ENCODE assay signal across 17 mouse cellular contexts in genomic region chr1:119290165-119290916, GRCm38 (mm10).
DNase-seq lines count a peak whose midpoint lies in the region; ATAC-seq and TF ChIP-seq lines count a peak whose summit lies in the region.
"Had no signal": no experiment of that assay in that cellular context is flagged by ENCODE, and none has a peak within 500 bp of the region (broad histone marks: within the 10 kb centered on the region; RNA-seq: fewer than 3 reads in every experiment).

No protein-coding gene starts in this region.

- H3K36me3 ChIP-seq in embryonic facial prominence, embryonic 11.5 days (replicated peaks; ENCODE audit: control insufficient read depth, insufficient read depth, low read depth, low read length): no peaks in the 10 kb centered on the region
- no peaks in the 10 kb centered on the region for H3K36me3 ChIP-seq in embryonic facial prominence, embryonic 10.5 days (replicated peaks)
- H3K36me3 ChIP-seq in liver, adult 2 months (ENCODE audit: control insufficient read depth, insufficient read depth, low read length): no peaks in the 10 kb centered on the region
- H3K36me3 ChIP-seq in lung, embryonic 15.5 days: no peaks in the 10 kb centered on the region
- no peaks in the 10 kb centered on the region for H3K36me3 ChIP-seq in stomach, embryonic 15.5 days
- H3K36me3 ChIP-seq in heart, embryonic 11.5 days (ENCODE audit: control insufficient read depth, insufficient read depth, low read length): no peaks in the 10 kb centered on the region
- H3K36me3 ChIP-seq: embryonic facial prominence, embryonic 13.5 days; hindbrain, embryonic 15.5 days; midbrain, embryonic 15.5 days; neural tube, embryonic 12.5 days had no signal

- 79% methylated on average over 8 of the region's 9 CpGs for WGBS in embryonic facial prominence, embryonic 11.5 days
- 83% methylated on average over 8 of the region's 9 CpGs for WGBS in embryonic facial prominence, embryonic 10.5 days
- WGBS in liver, adult 2 months: 32% methylated on average over 8 of the region's 9 CpGs
- WGBS in lung, embryonic 15.5 days: 44% methylated on average over 8 of the region's 9 CpGs
- WGBS in stomach, embryonic 15.5 days: 64% methylated on average over 8 of the region's 9 CpGs
- WGBS in heart, embryonic 11.5 days (ENCODE audit: insufficient replicate concordance): 76% methylated on average over 8 of the region's 9 CpGs

- no peak overlapping the region for H3K4me3 ChIP-seq in embryonic facial prominence, embryonic 11.5 days (ENCODE audit: low read depth, low read length)
- no peak overlapping the region for H3K4me3 ChIP-seq in embryonic facial prominence, embryonic 10.5 days
- no peak overlapping the region for H3K4me3 ChIP-seq in liver, adult 2 months (ENCODE audit: insufficient read depth, low read depth, low read length)
- H3K4me3 ChIP-seq in lung, embryonic 15.5 days: peak overlapping the region; percentile 8; the same call in 1 of the 2 replicates
- H3K4me3 ChIP-seq in stomach, embryonic 15.5 days (replicated peaks): no peak overlapping the region
- H3K4me3 ChIP-seq in heart, embryonic 11.5 days (ENCODE audit: low read depth, low read length): no peak overlapping the region
- H3K4me3 ChIP-seq: embryonic facial prominence, embryonic 13.5 days; hindbrain, embryonic 15.5 days; midbrain, embryonic 15.5 days; neural tube, embryonic 12.5 days had no signal

- no peak overlapping the region for H3K9ac ChIP-seq in embryonic facial prominence, embryonic 11.5 days (replicated peaks; ENCODE audit: low read length)
- no peak overlapping the region for H3K9ac ChIP-seq in liver, adult 2 months (ENCODE audit: low read depth, low read length)
- no peak overlapping the region for H3K9ac ChIP-seq in lung, embryonic 15.5 days
- H3K9ac ChIP-seq in stomach, embryonic 15.5 days: no peak overlapping the region
- no peak overlapping the region for H3K9ac ChIP-seq in heart, embryonic 11.5 days (ENCODE audit: low read depth, low read length)
- H3K9ac ChIP-seq: embryonic facial prominence, embryonic 13.5 days; hindbrain, embryonic 15.5 days; midbrain, embryonic 15.5 days; neural tube, embryonic 12.5 days had no signal

- 0 out of 2 replicates have a peak, but pooled peaks have one; percentile 19 for TF ChIP-seq CTCF in liver, adult 2 months (IDR thresholded peaks at IDR 0.05; ENCODE audit: low read depth, low read length)

- no peak overlapping the region for H3K4me2 ChIP-seq in embryonic facial prominence, embryonic 11.5 days (ENCODE audit: low read depth, low read length)
- H3K4me2 ChIP-seq in lung, embryonic 15.5 days: peak overlapping the region; percentile 37
- H3K4me2 ChIP-seq in stomach, embryonic 15.5 days: peak overlapping the region; percentile 28; the same call in 1 of the 2 replicates
- no peak overlapping the region for H3K4me2 ChIP-seq in heart, embryonic 11.5 days
- H3K4me2 ChIP-seq: embryonic facial prominence, embryonic 13.5 days; hindbrain, embryonic 15.5 days; midbrain, embryonic 15.5 days; neural tube, embryonic 12.5 days had no signal

- no peaks in the 10 kb centered on the region for H3K79me2 ChIP-seq in liver, adult 2 months (ENCODE audit: control insufficient read depth, insufficient read depth, low read length)

- no peak for TF ChIP-seq POLR2A in liver, adult 2 months (IDR thresholded peaks at IDR 0.05; ENCODE audit: extremely low read depth, insufficient read depth, low read length)

- 0 out of 2 replicates have a peak, but pooled peaks have one; percentile 23 for ATAC-seq in embryonic facial prominence, embryonic 11.5 days (replicated peaks; ENCODE audit: insufficient number of reproducible peaks, low FRiP score, low TSS enrichment, low read depth)
- peak; percentile 62 for ATAC-seq in lung, embryonic 15.5 days (ENCODE audit: borderline replicate concordance, extremely low read depth, low FRiP score, low TSS enrichment)
- ATAC-seq in stomach, embryonic 15.5 days (ENCODE audit: insufficient read depth, low FRiP score, low read depth): peak; percentile 67
- no peak for ATAC-seq in heart, embryonic 11.5 days (replicated peaks; ENCODE audit: insufficient number of reproducible peaks, low FRiP score, low TSS enrichment)
- ATAC-seq: midbrain, embryonic 15.5 days had no signal

- no peaks in the 10 kb centered on the region for H3K9me3 ChIP-seq in embryonic facial prominence, embryonic 11.5 days (replicated peaks; ENCODE audit: control insufficient read depth, low read length)
- H3K9me3 ChIP-seq in embryonic facial prominence, embryonic 10.5 days: no peaks in the 10 kb centered on the region
- H3K9me3 ChIP-seq in lung, embryonic 15.5 days: no peaks in the 10 kb centered on the region
- H3K9me3 ChIP-seq in stomach, embryonic 15.5 days: no peaks in the 10 kb centered on the region
- H3K9me3 ChIP-seq in heart, embryonic 11.5 days (replicated peaks; ENCODE audit: control insufficient read depth, low read length): no peaks in the 10 kb centered on the region
- H3K9me3 ChIP-seq: embryonic facial prominence, embryonic 13.5 days; hindbrain, embryonic 15.5 days; midbrain, embryonic 15.5 days; neural tube, embryonic 12.5 days had no signal

- H3K4me1 ChIP-seq in embryonic facial prominence, embryonic 11.5 days (ENCODE audit: control insufficient read depth, insufficient read depth, low read length): no peaks in the 10 kb centered on the region
- H3K4me1 ChIP-seq in embryonic facial prominence, embryonic 10.5 days: no peaks in the 10 kb centered on the region; the same call in 1 of the 2 replicates
- H3K4me1 ChIP-seq in liver, adult 2 months (ENCODE audit: control insufficient read depth, insufficient read depth, low read length): peaks cover 31% of the 10 kb centered on the region
- H3K4me1 ChIP-seq in lung, embryonic 15.5 days: 0 out of 2 replicates have a peak, but pooled peaks cover 2% of the 10 kb centered on the region
- H3K4me1 ChIP-seq in stomach, embryonic 15.5 days: peaks cover 4% of the 10 kb centered on the region; the same call in 1 of the 2 replicates
- H3K4me1 ChIP-seq in heart, embryonic 11.5 days (ENCODE audit: control insufficient read depth, insufficient read depth, low read length): no peaks in the 10 kb centered on the region
- H3K4me1 ChIP-seq: embryonic facial prominence, embryonic 13.5 days; hindbrain, embryonic 15.5 days; midbrain, embryonic 15.5 days; neural tube, embryonic 12.5 days had no signal

- DNase-seq in embryonic facial prominence, embryonic 11.5 days (ENCODE audit: low spot score): no peak
- DNase-seq in embryonic facial prominence, embryonic 10.5 days (ENCODE audit: low spot score): no peak
- peak; percentile 34 for DNase-seq in liver, adult 2 months (ENCODE audit: extremely low read depth, low read depth, low spot score)
- DNase-seq in liver: no peak
- DNase-seq in layer of hippocampus, adult 8-10 months (ENCODE audit: low spot score in 2 of 2): no peak
- DNase-seq: adrenal gland, adult 2 months; heart, adult 11 months; right cerebral cortex, postnatal 4 days; thymus, postnatal 4 days had no signal

- no peak overlapping the region for H3K27ac ChIP-seq in embryonic facial prominence, embryonic 11.5 days (replicated peaks; ENCODE audit: low read depth, low read length)
- no peak overlapping the region for H3K27ac ChIP-seq in embryonic facial prominence, embryonic 10.5 days (replicated peaks)
- H3K27ac ChIP-seq in liver, adult 2 months (replicated peaks; ENCODE audit: insufficient read depth, low read depth, low read length): no peak overlapping the region
- peak overlapping the region; percentile 78 for H3K27ac ChIP-seq in lung, embryonic 15.5 days
- H3K27ac ChIP-seq in stomach, embryonic 15.5 days: peak overlapping the region; percentile 65; the same call in 1 of the 2 replicates
- no peak overlapping the region for H3K27ac ChIP-seq in heart, embryonic 11.5 days (ENCODE audit: low read depth, low read length)
- H3K27ac ChIP-seq: embryonic facial prominence, embryonic 13.5 days; hindbrain, embryonic 15.5 days; macrophage; midbrain, embryonic 15.5 days; neural tube, embryonic 12.5 days had no signal

- no peaks in the 10 kb centered on the region for H3K27me3 ChIP-seq in embryonic facial prominence, embryonic 11.5 days (ENCODE audit: control insufficient read depth, insufficient read depth, low read length)
- H3K27me3 ChIP-seq in embryonic facial prominence, embryonic 10.5 days (replicated peaks; ENCODE audit: low read depth, poor library complexity, severe bottlenecking): peaks cover 8% of the 10 kb centered on the region; the same call in 1 of the 2 replicates
- no peaks in the 10 kb centered on the region for H3K27me3 ChIP-seq in liver, adult 2 months (ENCODE audit: control insufficient read depth, insufficient read depth, low read length)
- no peaks in the 10 kb centered on the region for H3K27me3 ChIP-seq in lung, embryonic 15.5 days
- no peaks in the 10 kb centered on the region for H3K27me3 ChIP-seq in stomach, embryonic 15.5 days (replicated peaks)
- no peaks in the 10 kb centered on the region for H3K27me3 ChIP-seq in heart, embryonic 11.5 days (ENCODE audit: control insufficient read depth, insufficient read depth, low read length)
- H3K27me3 ChIP-seq: embryonic facial prominence, embryonic 13.5 days; midbrain, embryonic 15.5 days; neural tube, embryonic 12.5 days had no signal

Comparison
In these comparisons a context has a peak if more than half of its experiments do, and no peak if none do; other contexts are left out.
1. H3K27ac ChIP-seq: peak in lung, embryonic 15.5 days (single experiment) and stomach, embryonic 15.5 days (single experiment); none in embryonic facial prominence, embryonic 11.5 days (single experiment), embryonic facial prominence, embryonic 10.5 days (single experiment), liver, adult 2 months (single experiment) and heart, embryonic 11.5 days (single experiment).
2. H3K4me2 ChIP-seq: peak in lung, embryonic 15.5 days (single experiment) and stomach, embryonic 15.5 days (single experiment); none in embryonic facial prominence, embryonic 11.5 days (single experiment) and heart, embryonic 11.5 days (single experiment).